Mouse (Mus musculus) heart, postnatal 0 days (tissue): ENCODE measurements at regions not wholly inside any gene's neighbourhood (a gene's known extent, or its start where the extent isn't known, plus 50 kb on each side); places are given as distances from the start of the nearest gene placed in this dataset. TPM values are rescaled to one million over a fixed set of nuclear protein-coding genes. Genes with fewer than 3 reads are reported as not detected.

Experiments used
- ATAC-seq: fragments of 200-750 bp; cut with Nextera tagmentation; 2 replicates; pipeline ENCODE4 v1.8.0; 2017; ENCODE audit warnings: low read depth, moderate number of reproducible peaks, moderate library complexity; ENCODE audit not compliant: insufficient read depth
- DNase-seq: peaks from one replicate; pipeline ENCODE4 v3.0.0-alpha.2; 2016; ENCODE audit warnings: low spot score
- H3K27ac ChIP-seq: fragments of 300-500 bp; sonication (generic); 2 replicates; pipeline ENCODE4 v1.5.1; 2014; ENCODE audit warnings: low read depth, mild to moderate bottlenecking
- H3K27me3 ChIP-seq: fragments of 300-500 bp; sonication (generic); 2 replicates; pipeline ENCODE4 v1.6.1; 2014; ENCODE audit warnings: low read length, mixed read lengths; ENCODE audit not compliant: control insufficient read depth, insufficient read depth
- H3K36me3 ChIP-seq: fragments of 300-500 bp; sonication (generic); replicated peaks from 2 replicates; pipeline ENCODE4 v1.6.1; 2014; ENCODE audit warnings: low read length, mixed read lengths; ENCODE audit not compliant: control insufficient read depth, insufficient read depth
- H3K4me1 ChIP-seq: fragments of 300-500 bp; sonication (generic); 2 replicates; pipeline ENCODE4 v1.6.1; 2014; ENCODE audit warnings: antibody characterized with exemption; ENCODE audit not compliant: control insufficient read depth, insufficient read depth
- H3K4me2 ChIP-seq: fragments of 300-500 bp; sonication (generic); 2 replicates; pipeline ENCODE4 v1.6.1; 2014; ENCODE audit warnings: low read depth, mild to moderate bottlenecking, low read length, moderate library complexity
- H3K4me3 ChIP-seq: fragments of 300-500 bp; sonication (generic); 2 replicates; pipeline ENCODE4 v1.5.1; 2014; ENCODE audit warnings: low read depth, low read length
- H3K9ac ChIP-seq: fragments of 300-500 bp; sonication (generic); replicated peaks from 2 replicates; pipeline ENCODE4 v1.6.1; 2014; ENCODE audit warnings: low read depth, low read length, mixed read lengths
- H3K9me3 ChIP-seq: fragments of 300-500 bp; sonication (generic); replicated peaks from 2 replicates; pipeline ENCODE4 v1.6.1; 2016; ENCODE audit warnings: low read length; ENCODE audit not compliant: control insufficient read depth
- CTCF ChIP-seq: IDR thresholded peaks from 2 replicates; pipeline ENCODE4 v1.5.1; 2016; ENCODE audit warnings: antibody characterized with exemption, control low read depth, low read depth
- EP300 ChIP-seq: IDR thresholded peaks from 2 replicates; pipeline ENCODE4 v1.6.1; 2016; ENCODE audit warnings: antibody characterized with exemption, low read depth
- WGBS: fragments of 180-500 bp; shearing (Covaris S2); extraction: QIAGEN DNeasy Blood & Tissue Kit; methylation state at CpG from one replicate; pipeline ENCODE4 v1.1.7; 2014; 5-methylcytosine and 5-hydroxymethylcytosine counted together
- microRNA-seq: library from miRNA; unstranded; fragments of <30 nt; microRNA quantifications from one replicate; pipeline ENCODE4, GENCODE M21; 2016

DNA sequence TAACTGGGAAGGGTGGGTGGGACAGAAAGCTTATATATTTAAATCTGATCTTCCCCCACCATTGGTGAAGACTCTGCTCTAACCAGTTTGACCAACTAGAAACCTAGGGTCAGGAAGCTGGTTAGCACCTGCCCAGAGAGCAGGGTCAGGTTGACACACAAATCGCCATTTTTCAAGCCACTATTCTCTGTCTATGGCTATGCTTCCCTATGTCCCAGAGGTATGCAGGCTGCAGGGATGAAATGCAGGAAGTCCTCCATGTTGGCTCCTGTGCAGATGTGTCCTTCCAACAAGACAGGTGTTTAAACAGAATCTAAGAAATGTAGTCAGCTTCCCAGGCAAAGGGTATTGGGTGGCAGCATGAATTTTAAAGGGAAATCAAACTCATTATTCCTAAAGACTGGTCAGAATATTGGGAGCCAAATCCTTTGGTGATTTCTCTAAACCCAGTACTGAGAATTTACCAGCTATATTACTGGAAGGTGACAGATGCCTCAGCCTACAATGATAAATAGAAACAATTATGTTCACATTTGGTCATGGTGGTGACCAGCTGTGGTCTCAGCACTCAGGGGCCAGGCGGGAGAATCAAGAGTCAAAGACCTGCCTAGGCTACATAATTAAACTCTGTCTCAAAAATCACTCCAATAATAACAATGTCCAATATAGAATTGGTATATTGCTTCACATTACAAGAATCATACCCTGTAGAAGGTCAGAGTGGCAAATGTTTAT is 55.6 kb upstream of the Dapk1 start:
- Histone ChIP-seq H3K9me3 (no peaks in the 10 kb centered on the region), H3K27me3 (no peaks in the 10 kb centered on the region), H3K27ac (no peak overlapping the region), H3K36me3 (no peaks in the 10 kb centered on the region), H3K4me2 (no peak overlapping the region), H3K4me3 (no peak overlapping the region), H3K4me1 (no peaks in the 10 kb centered on the region), H3K9ac (no peak overlapping the region)
- TF ChIP-seq EP300 = no peak
- no peak for TF ChIP-seq CTCF
- 83% methylated on average over 2 of the region's 2 CpGs for WGBS
- ATAC-seq (no peak), DNase-seq (no peak)

Small RNA genes lying in the stretch of these regions (microRNA-seq; reads per million reads assigned to microRNA genes)
- gene Gm24999 (not detected), gene Gm25000 (not detected)
